Mouse (Mus musculus): ENCODE measurements around the gene Cryba2.
A peak's percentile ranks its signal among the peaks of the same experiment; 100 is the strongest.

DNA sequence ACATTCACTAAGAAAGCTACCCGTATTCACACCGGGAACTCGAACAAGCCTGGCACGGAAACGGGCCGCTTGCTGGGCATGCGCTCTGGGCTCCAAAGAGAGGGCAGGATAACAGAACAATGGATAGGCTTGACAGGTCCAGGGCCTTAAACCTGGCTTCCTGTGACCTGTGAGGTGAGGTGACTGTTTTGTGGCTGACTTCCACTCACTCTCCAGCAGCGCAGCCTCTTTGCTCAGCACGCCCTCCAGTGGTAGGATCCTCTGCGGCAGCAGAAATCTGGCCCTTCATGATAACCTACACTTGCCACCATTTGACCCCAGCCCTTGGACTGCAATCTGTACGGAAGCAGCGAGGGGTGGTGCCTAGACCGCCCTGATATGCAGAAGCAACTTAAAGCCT lies 22.8 kb upstream of the Cryba2 start:
- TF ChIP-seq CTCF (conservative IDR thresholded peaks at IDR 0.05; ENCODE audit: low read length), result peak; percentile 56
- no peak for TF ChIP-seq POU5F1 (IDR thresholded peaks at IDR 0.05; ENCODE audit: borderline replicate concordance, low read length)
- TF ChIP-seq NANOG (IDR thresholded peaks at IDR 0.05; ENCODE audit: borderline replicate concordance, low read length), result no peak
